Mouse (Mus musculus) liver, embryonic 12.5 days (tissue): ENCODE data around the gene Zbtb38. TPM values are rescaled to one million over a fixed set of nuclear protein-coding genes. Genes with fewer than 3 reads are reported as not detected.

Source experiments
- ATAC-seq: fragments of 200-750 bp; cut with Nextera tagmentation; 2 replicates; pipeline ENCODE4 v1.8.0; 2017; ENCODE audit warnings: moderate number of reproducible peaks, mild to moderate bottlenecking, moderate library complexity
- H3K27ac ChIP-seq: fragments of 300-500 bp; sonication (generic); 2 replicates; pipeline ENCODE4 v1.5.1; 2016; ENCODE audit warnings: mild to moderate bottlenecking
- H3K27me3 ChIP-seq: fragments of 300-500 bp; sonication (generic); replicated peaks from 2 replicates; pipeline ENCODE4 v1.6.1; 2016; ENCODE audit warnings: mild to moderate bottlenecking, moderate library complexity
- H3K36me3 ChIP-seq: fragments of 300-500 bp; sonication (generic); 2 replicates; pipeline ENCODE4 v1.6.1; 2016; ENCODE audit warnings: mild to moderate bottlenecking, moderate library complexity
- H3K4me1 ChIP-seq: fragments of 300-500 bp; sonication (generic); 2 replicates; pipeline ENCODE4 v1.6.1; 2016
- H3K4me2 ChIP-seq: fragments of 300-500 bp; sonication (generic); 2 replicates; pipeline ENCODE4 v1.6.1; 2016; ENCODE audit warnings: mild to moderate bottlenecking, moderate library complexity
- H3K4me3 ChIP-seq: fragments of 300-500 bp; sonication (generic); 2 replicates; pipeline ENCODE4 v1.5.1; 2016; ENCODE audit warnings: mild to moderate bottlenecking, moderate library complexity
- H3K9ac ChIP-seq: fragments of 300-500 bp; sonication (generic); 2 replicates; pipeline ENCODE4 v1.6.1; 2016; ENCODE audit warnings: mild to moderate bottlenecking, moderate library complexity
- H3K9me3 ChIP-seq: fragments of 300-500 bp; sonication (generic); replicated peaks from 2 replicates; pipeline ENCODE4 v1.6.1; 2016; ENCODE audit warnings: mild to moderate bottlenecking, moderate library complexity
- WGBS: fragments of 180-500 bp; shearing (Covaris S2); methylation state at CpG from one replicate; pipeline ENCODE4 v1.1.7; 2016; ENCODE audit not compliant: insufficient replicate concordance; 5-methylcytosine and 5-hydroxymethylcytosine counted together
- polyA plus RNA-seq: library from polyadenylated mRNA; unstranded; fragments of >200 nt; fragmentation: Nextera tagmentation; extraction: Ambion mirVana; gene quantifications from 2 replicates; pipeline ENCODE4 v1.2.1, GENCODE M21; 2016

The Zbtb38 gene
- polyA plus RNA-seq, 1 experiment from 2014 or later: 7.0 TPM

GRCm38 (mm10) chr9:96637157-96637548 lies 115.5 kb downstream of the Zbtb38 start:
- H3K4me3 ChIP-seq: no peak overlapping the region
- H3K4me2 ChIP-seq: no peak overlapping the region
- H3K27ac ChIP-seq: no peak overlapping the region
- H3K27me3 ChIP-seq: peaks cover 29% of the 10 kb centered on the region
- no peaks in the 10 kb centered on the region for H3K9me3 ChIP-seq
- no peak for ATAC-seq
- no peaks in the 10 kb centered on the region for H3K36me3 ChIP-seq
- 36% methylated on average over 7 of the region's 7 CpGs for WGBS
- H3K9ac ChIP-seq: no peak overlapping the region
- peaks cover 34% of the 10 kb centered on the region for H3K4me1 ChIP-seq

GRCm38 (mm10) chr9:96636423-96637156 lies 116.0 kb downstream of the Zbtb38 start:
- no peak for ATAC-seq
- Histone ChIP-seq H3K9me3 (no peaks in the 10 kb centered on the region), H3K9ac (no peak overlapping the region), H3K4me3 (no peak overlapping the region), H3K36me3 (no peaks in the 10 kb centered on the region), H3K27me3 (peaks cover 34% of the 10 kb centered on the region), H3K4me1 (peaks cover 40% of the 10 kb centered on the region), H3K4me2 (peak overlapping the region; percentile 28), H3K27ac (no peak overlapping the region)
- 11% methylated on average over 9 of the region's 9 CpGs for WGBS

DNA sequence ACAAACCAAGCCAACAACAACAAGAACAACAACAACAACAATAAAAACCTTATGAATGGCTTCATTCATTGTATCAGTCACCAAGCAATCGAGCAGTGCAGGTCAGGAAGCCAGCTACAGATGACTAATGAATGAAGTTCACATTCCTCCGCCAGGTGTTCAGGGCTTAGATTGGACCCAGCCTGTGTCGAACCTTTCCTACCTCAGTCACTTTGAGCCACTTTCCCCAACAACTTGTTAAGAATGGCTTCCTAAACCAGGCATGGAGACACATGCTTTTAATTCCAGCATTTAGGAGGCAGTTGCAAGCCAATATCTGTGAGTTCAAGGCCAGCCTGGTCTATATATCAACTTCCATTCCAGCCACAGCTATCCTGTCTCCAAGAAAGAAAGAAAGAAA lies 116.7 kb downstream of the Zbtb38 start:
- Histone ChIP-seq H3K4me2 (no peak overlapping the region), H3K9me3 (no peaks in the 10 kb centered on the region), H3K4me3 (no peak overlapping the region), H3K9ac (no peak overlapping the region), H3K27me3 (peaks cover 34% of the 10 kb centered on the region), H3K27ac (no peak overlapping the region), H3K36me3 (no peaks in the 10 kb centered on the region), H3K4me1 (peaks cover 41% of the 10 kb centered on the region)
- ATAC-seq: no peak
- 68% methylated on average over 3 of the region's 3 CpGs for WGBS

- Histone ChIP-seq H3K4me3 (no peak overlapping the region), H3K27ac (no peak overlapping the region), H3K36me3 (no peaks in the 10 kb centered on the region), H3K9me3 (no peaks in the 10 kb centered on the region), H3K9ac (no peak overlapping the region), H3K4me1 (peaks cover 45% of the 10 kb centered on the region), H3K4me2 (no peak overlapping the region), H3K27me3 (peaks cover 34% of the 10 kb centered on the region)
- 66% methylated on average over 6 of the region's 6 CpGs for WGBS
- ATAC-seq: no peak
These were observed 117.5 kb downstream of the Zbtb38 start for GRCm38 (mm10) chr9:96635176-96635575.

DNA sequence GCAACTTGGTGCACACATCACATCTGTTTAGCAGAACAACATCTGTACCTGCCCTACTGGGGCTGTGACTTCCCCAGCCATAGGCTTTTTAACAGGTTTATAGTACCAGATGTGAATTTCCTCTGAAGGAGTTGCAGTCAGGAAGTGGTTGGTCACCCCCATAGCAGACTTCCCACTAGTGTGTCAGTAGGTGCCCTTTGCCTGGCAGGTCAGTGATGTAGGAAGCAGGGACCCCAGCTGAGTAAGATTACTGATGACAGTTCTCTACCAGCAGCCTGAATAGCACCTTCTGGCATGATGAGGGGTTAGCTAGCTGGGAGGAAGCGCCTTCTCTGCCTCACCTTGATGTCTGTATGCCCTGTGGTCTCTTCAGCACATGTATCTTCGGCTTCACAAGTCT lies 118.9 kb downstream of the Zbtb38 start:
- Histone ChIP-seq H3K36me3 (no peaks in the 10 kb centered on the region), H3K27ac (no peak overlapping the region)
- WGBS: 55% methylated on average over 2 of the region's 2 CpGs

More for the DNA sequence above, 118.9 kb downstream of the Zbtb38 start:
- Histone ChIP-seq H3K4me3 (no peak overlapping the region), H3K9ac (no peak overlapping the region), H3K27me3 (peaks cover 34% of the 10 kb centered on the region), H3K4me1 (peaks cover 37% of the 10 kb centered on the region), H3K9me3 (no peaks in the 10 kb centered on the region), H3K4me2 (no peak overlapping the region)
- ATAC-seq: no peak

Other genes starting within 250 kb of the Zbtb38 start
- gene Gm28729, start 227.6 kb downstream of the Zbtb38 start, polyA plus RNA-seq: not detected in 2 replicates
- 4.3 and 4.9 TPM in 2 replicates for gene Rasa2, start 121.2 kb downstream of the Zbtb38 start, polyA plus RNA-seq
- gene Pxylp1, start 139.8 kb upstream of the Zbtb38 start, polyA plus RNA-seq: 2.1 and 2.2 TPM in 2 replicates